Mouse (Mus musculus): ENCODE results near the gene Celf6. TPM values are rescaled to one million over a fixed set of nuclear protein-coding genes. Genes with fewer than 3 reads are reported as not detected.

Celf6 gene
- 0.10 TPM in 1 of 2 replicates, not detected in the other for polyA plus RNA-seq (2012; rRNA removed)

DNA sequence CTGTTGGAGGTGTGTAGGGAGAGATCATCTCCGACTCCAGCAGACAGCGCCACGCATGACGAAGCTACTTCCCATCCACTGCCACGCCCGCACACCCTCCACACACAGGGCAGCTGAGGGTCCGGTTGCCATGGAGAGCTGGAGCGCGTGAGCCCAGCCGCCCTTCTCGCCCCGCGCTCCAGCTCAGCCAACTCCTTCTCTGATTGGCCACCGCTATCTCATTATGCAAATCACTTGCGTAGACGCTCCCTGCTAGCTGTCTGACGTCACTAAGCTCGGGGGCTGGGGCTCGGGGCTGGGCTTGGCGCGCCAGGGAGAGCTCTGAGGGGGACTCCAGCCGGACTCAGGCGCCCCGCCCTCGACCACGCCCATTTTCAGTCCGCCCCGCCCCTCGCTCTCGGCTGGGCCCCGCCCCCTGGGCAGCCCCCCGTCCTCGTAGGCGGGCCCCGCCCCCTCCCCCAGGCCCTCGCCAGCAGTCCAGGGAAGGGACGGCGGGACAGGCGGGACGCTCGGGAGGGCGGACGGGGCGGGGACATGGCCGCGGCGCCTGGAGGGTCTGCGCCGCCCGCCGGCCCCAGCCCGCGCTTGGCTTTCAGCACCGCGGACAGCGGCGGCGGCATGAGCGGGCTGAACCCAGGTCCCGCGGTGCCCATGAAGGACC lies at the start of gene Celf6:
TSS of gene Celf6 (plus strand) at position 74 of the 661 bp plus-strand sequence.
- H3K27ac ChIP-seq (ENCODE audit: control insufficient read depth, insufficient read depth, low read length) = no peak within 1 kb of the TSS
- H3K36me3 ChIP-seq (ENCODE audit: control insufficient read depth, insufficient read depth, low read length) = no peaks in the 10 kb centered on the region
- H3K4me1 ChIP-seq (replicated peaks; ENCODE audit: control insufficient read depth, insufficient read depth, low read length) = peaks cover 10% of the 10 kb centered on the region
- DNase-seq = peak; percentile 88
- no peak for TF ChIP-seq POLR2A (IDR thresholded peaks at IDR 0.05; ENCODE audit: control insufficient read depth, extremely low read depth, insufficient read depth, low read length, poor library complexity)
- TF ChIP-seq CTCF (IDR thresholded peaks at IDR 0.05; ENCODE audit: borderline replicate concordance, control insufficient read depth, extremely low read depth, insufficient read depth, low read length, poor library complexity) = no peak
- under 1% methylated on average over 50 of the region's 61 CpGs for WGBS
- peak within 1 kb of the TSS; percentile 9; the same call in 1 of the 2 replicates for H3K4me3 ChIP-seq (ENCODE audit: control insufficient read depth, insufficient read depth, low read length)
- H3K27me3 ChIP-seq (ENCODE audit: control insufficient read depth, insufficient read depth, low read length) = peaks cover 2% of the 10 kb centered on the region; the same call in 1 of the 2 replicates

DNA sequence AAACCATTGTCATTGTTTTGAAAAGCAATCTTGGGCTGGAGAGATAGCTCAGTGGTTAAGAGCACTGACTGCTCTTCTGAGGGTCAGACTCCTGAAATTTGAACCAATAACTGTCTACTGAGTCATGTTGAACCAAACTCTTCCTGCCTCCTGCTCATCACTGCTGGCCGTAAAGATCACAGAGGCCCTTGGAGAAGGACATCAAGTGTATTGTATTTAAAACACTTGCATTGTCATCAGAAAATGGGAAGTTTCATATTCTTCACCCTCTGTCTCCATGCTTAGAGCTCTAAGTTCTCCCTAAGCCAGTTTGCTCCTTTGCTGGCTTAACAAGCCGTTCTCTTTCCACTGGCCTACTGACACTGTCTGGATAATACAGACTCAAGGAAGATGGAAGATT lies 49.4 kb upstream of the Celf6 start:
- Histone ChIP-seq H3K27ac (ENCODE audit: control insufficient read depth, insufficient read depth, low read length) (no peak overlapping the region), H3K27me3 (ENCODE audit: control insufficient read depth, insufficient read depth, low read length) (no peaks in the 10 kb centered on the region), H3K4me3 (ENCODE audit: control insufficient read depth, insufficient read depth, low read length) (no peak overlapping the region), H3K36me3 (ENCODE audit: control insufficient read depth, insufficient read depth, low read length) (no peaks in the 10 kb centered on the region), H3K4me1 (replicated peaks; ENCODE audit: control insufficient read depth, insufficient read depth, low read length) (no peaks in the 10 kb centered on the region)
- 82% methylated on average over 2 of the region's 2 CpGs for WGBS
- TF ChIP-seq CTCF (IDR thresholded peaks at IDR 0.05; ENCODE audit: borderline replicate concordance, control insufficient read depth, extremely low read depth, insufficient read depth, low read length, poor library complexity) = no peak
- TF ChIP-seq POLR2A (IDR thresholded peaks at IDR 0.05; ENCODE audit: control insufficient read depth, extremely low read depth, insufficient read depth, low read length, poor library complexity) = no peak
- no peak for DNase-seq

DNA sequence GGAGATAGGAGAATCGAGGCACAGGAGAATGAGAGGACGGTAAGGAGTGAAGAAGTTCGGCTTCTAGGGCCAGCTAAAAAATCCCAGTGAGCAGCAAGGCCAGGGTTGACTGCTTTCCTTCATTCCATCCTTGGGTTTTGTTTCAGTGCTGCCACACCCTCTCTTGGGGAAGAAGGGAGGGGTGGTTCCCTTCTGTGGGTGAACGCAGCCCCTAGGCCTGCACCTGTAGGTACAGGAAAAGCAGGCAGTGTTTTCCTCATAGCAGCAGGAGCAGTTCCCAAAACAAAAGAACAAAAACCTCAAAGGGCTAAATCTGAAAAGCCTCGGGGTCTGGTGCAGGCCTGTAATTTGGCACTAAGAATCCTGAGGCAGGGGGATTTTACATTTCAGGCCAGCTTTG lies 46.1 kb upstream of the Celf6 start:
- Histone ChIP-seq H3K4me3 (ENCODE audit: control insufficient read depth, insufficient read depth, low read length) (no peak overlapping the region), H3K27ac (ENCODE audit: control insufficient read depth, insufficient read depth, low read length) (no peak overlapping the region), H3K4me1 (replicated peaks; ENCODE audit: control insufficient read depth, insufficient read depth, low read length) (no peaks in the 10 kb centered on the region), H3K27me3 (ENCODE audit: control insufficient read depth, insufficient read depth, low read length) (no peaks in the 10 kb centered on the region), H3K36me3 (ENCODE audit: control insufficient read depth, insufficient read depth, low read length) (no peaks in the 10 kb centered on the region)
- WGBS = 55% methylated on average over 5 of the region's 5 CpGs
- DNase-seq = no peak
- no peak for TF ChIP-seq POLR2A (IDR thresholded peaks at IDR 0.05; ENCODE audit: control insufficient read depth, extremely low read depth, insufficient read depth, low read length, poor library complexity)

DNA sequence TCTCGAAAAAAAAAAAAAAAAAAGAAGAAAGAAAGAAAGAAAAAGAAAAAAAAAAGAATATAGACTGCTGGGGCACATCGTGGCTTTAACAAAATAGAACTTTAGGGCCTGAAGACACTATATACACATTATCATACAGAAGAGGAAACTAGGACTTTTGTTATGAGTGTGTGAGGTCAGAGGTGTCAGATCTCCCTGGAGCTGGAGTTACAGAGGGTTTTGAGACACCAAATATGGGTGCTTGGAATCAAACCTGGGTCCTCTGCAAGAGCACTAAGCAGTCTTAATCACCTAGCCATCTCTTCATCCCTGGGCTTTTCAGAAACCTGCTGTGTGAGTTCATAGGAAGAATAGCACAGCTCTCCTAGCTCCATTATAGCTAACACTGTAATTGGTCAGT lies 44.3 kb upstream of the Celf6 start:
- 81% methylated on average over 2 of the region's 2 CpGs for WGBS
- TF ChIP-seq POLR2A (IDR thresholded peaks at IDR 0.05; ENCODE audit: control insufficient read depth, extremely low read depth, insufficient read depth, low read length, poor library complexity) (no peak), CTCF (IDR thresholded peaks at IDR 0.05; ENCODE audit: borderline replicate concordance, control insufficient read depth, extremely low read depth, insufficient read depth, low read length, poor library complexity) (no peak)
- no peak for DNase-seq

DNA sequence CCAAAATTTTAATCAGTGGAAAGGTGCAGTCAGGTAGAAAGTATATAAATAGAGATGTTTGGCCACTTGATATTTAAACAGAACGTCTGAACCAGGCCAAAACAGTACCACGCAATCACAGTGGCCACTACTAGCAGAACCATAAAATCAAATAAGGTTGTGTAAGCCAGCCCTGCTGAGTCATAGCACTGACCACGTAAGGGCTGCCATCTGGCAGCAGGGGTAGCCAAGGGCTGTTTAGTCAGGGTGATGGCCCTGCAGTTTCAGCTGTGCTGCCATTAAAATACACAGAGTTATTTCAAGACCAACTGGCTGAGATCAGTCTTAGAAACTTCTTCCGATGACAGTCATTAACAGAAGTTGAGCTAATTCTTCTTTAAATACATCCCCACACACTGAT lies 43.8 kb upstream of the Celf6 start:
- H3K27ac ChIP-seq (ENCODE audit: control insufficient read depth, insufficient read depth, low read length) = no peak overlapping the region
- H3K4me3 ChIP-seq (ENCODE audit: control insufficient read depth, insufficient read depth, low read length) = no peak overlapping the region
- no peaks in the 10 kb centered on the region for H3K4me1 ChIP-seq (replicated peaks; ENCODE audit: control insufficient read depth, insufficient read depth, low read length)
- 80% methylated on average over 4 of the region's 4 CpGs for WGBS
- DNase-seq = no peak
- H3K36me3 ChIP-seq (ENCODE audit: control insufficient read depth, insufficient read depth, low read length) = no peaks in the 10 kb centered on the region
- no peaks in the 10 kb centered on the region for H3K27me3 ChIP-seq (ENCODE audit: control insufficient read depth, insufficient read depth, low read length)
- no peak for TF ChIP-seq POLR2A (IDR thresholded peaks at IDR 0.05; ENCODE audit: control insufficient read depth, extremely low read depth, insufficient read depth, low read length, poor library complexity)
- no peak for TF ChIP-seq CTCF (IDR thresholded peaks at IDR 0.05; ENCODE audit: borderline replicate concordance, control insufficient read depth, extremely low read depth, insufficient read depth, low read length, poor library complexity)

More for the DNA sequence above, 44.3 kb upstream of the Celf6 start:
- no peaks in the 10 kb centered on the region for H3K4me1 ChIP-seq (replicated peaks; ENCODE audit: control insufficient read depth, insufficient read depth, low read length)
- H3K27ac ChIP-seq (ENCODE audit: control insufficient read depth, insufficient read depth, low read length) = no peak overlapping the region
- H3K4me3 ChIP-seq (ENCODE audit: control insufficient read depth, insufficient read depth, low read length) = no peak overlapping the region
- no peaks in the 10 kb centered on the region for H3K36me3 ChIP-seq (ENCODE audit: control insufficient read depth, insufficient read depth, low read length)
- H3K27me3 ChIP-seq (ENCODE audit: control insufficient read depth, insufficient read depth, low read length) = no peaks in the 10 kb centered on the region

DNA sequence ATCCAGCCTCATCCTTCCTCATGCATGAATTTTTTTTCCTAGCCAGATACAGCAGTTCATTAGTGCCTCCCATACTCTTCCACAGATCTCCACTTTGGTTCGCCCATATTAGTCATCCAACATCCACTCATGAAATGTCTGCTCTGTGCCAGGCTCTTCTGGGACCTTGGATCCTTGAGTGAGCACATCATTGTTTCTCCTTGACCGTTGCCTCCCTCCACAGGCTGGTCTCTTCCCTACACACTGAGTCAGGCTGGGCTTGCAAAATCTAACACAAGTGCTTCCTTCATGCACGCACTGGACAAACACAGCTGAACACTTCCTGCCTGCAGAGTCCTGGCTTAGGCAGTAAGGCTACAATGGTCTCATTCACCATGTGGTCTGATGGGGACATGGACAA lies 40.1 kb upstream of the Celf6 start:
- TF ChIP-seq CTCF (IDR thresholded peaks at IDR 0.05; ENCODE audit: borderline replicate concordance, control insufficient read depth, extremely low read depth, insufficient read depth, low read length, poor library complexity) (no peak), POLR2A (IDR thresholded peaks at IDR 0.05; ENCODE audit: control insufficient read depth, extremely low read depth, insufficient read depth, low read length, poor library complexity) (no peak)

More for the DNA sequence above, 40.1 kb upstream of the Celf6 start:
- H3K4me1 ChIP-seq (replicated peaks; ENCODE audit: control insufficient read depth, insufficient read depth, low read length) = peaks cover 10% of the 10 kb centered on the region
- WGBS = 93% methylated on average over 3 of the region's 3 CpGs
- no peak for DNase-seq
- H3K36me3 ChIP-seq (ENCODE audit: control insufficient read depth, insufficient read depth, low read length) = no peaks in the 10 kb centered on the region
- H3K27ac ChIP-seq (ENCODE audit: control insufficient read depth, insufficient read depth, low read length) = no peak overlapping the region
- H3K4me3 ChIP-seq (ENCODE audit: control insufficient read depth, insufficient read depth, low read length) = no peak overlapping the region
- H3K27me3 ChIP-seq (ENCODE audit: control insufficient read depth, insufficient read depth, low read length) = no peaks in the 10 kb centered on the region

All from thymus, adult 2 months (tissue).